8 mouse cellular contexts compared by ENCODE assay signal in genomic region chr3:88615902-88616391, GRCm38 (mm10). TPM values are rescaled to one million over a fixed set of nuclear protein-coding genes. Genes with fewer than 3 reads are reported as not detected.
A peak's percentile ranks its signal among the peaks of the same experiment; 100 is the strongest.
DNase-seq lines count a peak whose midpoint lies in the region; ATAC-seq and TF ChIP-seq lines count a peak whose summit lies in the region.

No protein-coding gene starts in this region.

- DNase-seq in spleen, adult 2 months (ENCODE audit: low read depth in 1 of 2, low spot score in 2 of 2) = no peak
- no peak for DNase-seq in spleen, adult 12 weeks (ENCODE audit: low spot score)
- no peak for DNase-seq in embryonic facial prominence, embryonic 11.5 days (ENCODE audit: low spot score)
- peak; percentile 66 to 75 for DNase-seq in lung, adult 18-20 months
- DNase-seq in retina, embryonic 14.5 days (ENCODE audit: low spot score) = no peak
- no peak for DNase-seq in frontal cortex, postnatal 36 days (ENCODE audit: low spot score in 2 of 2)
- no peak for DNase-seq in thymus, postnatal 10 days (ENCODE audit: low spot score in 2 of 2)

- no peak for TF ChIP-seq CTCF in spleen, adult 2 months (IDR thresholded peaks at IDR 0.05; ENCODE audit: extremely low read depth, insufficient read depth, insufficient read length, insufficient replicate concordance)

- no peak for TF ChIP-seq POLR2A in spleen, adult 2 months (IDR thresholded peaks at IDR 0.05; ENCODE audit: low read depth, low read length)

- peak overlapping the region; percentile 1; the same call in 1 of the 2 replicates for H3K9ac ChIP-seq in embryonic facial prominence, embryonic 11.5 days (replicated peaks; ENCODE audit: low read length)
- H3K9ac ChIP-seq in heart, embryonic 14.5 days (ENCODE audit: low read length) = peak overlapping the region; percentile 60

- H3K4me2 ChIP-seq in embryonic facial prominence, embryonic 11.5 days (ENCODE audit: low read depth, low read length) = peak overlapping the region; percentile 10; the same call in 1 of the 2 replicates
- peak overlapping the region; percentile 44 for H3K4me2 ChIP-seq in heart, embryonic 14.5 days (ENCODE audit: low read length)

- peak overlapping the region; percentile 22; the same call in 1 of the 2 replicates for H3K4me3 ChIP-seq in spleen, adult 2 months (ENCODE audit: extremely low read depth, insufficient read depth, insufficient read length)
- H3K4me3 ChIP-seq in embryonic facial prominence, embryonic 11.5 days (ENCODE audit: low read depth, low read length) = peak overlapping the region; percentile 2; the same call in 1 of the 2 replicates
- peak overlapping the region in 1 of 2 experiments; percentile 8; a peak in 1 of 4 replicates for H3K4me3 ChIP-seq in heart, embryonic 14.5 days (ENCODE audit: control insufficient read depth in 1 of 2, insufficient read depth in 1 of 2, low read depth in 1 of 2, low read length in 2 of 2)

- no peaks in the 10 kb centered on the region for H3K27me3 ChIP-seq in spleen, adult 2 months (ENCODE audit: control insufficient read depth, insufficient read depth, low read length)
- H3K27me3 ChIP-seq in embryonic facial prominence, embryonic 11.5 days (ENCODE audit: control insufficient read depth, insufficient read depth, low read length) = no peaks in the 10 kb centered on the region
- H3K27me3 ChIP-seq in heart, embryonic 14.5 days (ENCODE audit: control insufficient read depth, insufficient read depth, low read length) = no peaks in the 10 kb centered on the region

- peaks cover 21% of the 10 kb centered on the region; the same call in 1 of the 2 replicates for H3K4me1 ChIP-seq in spleen, adult 2 months (ENCODE audit: control insufficient read depth, insufficient read depth, insufficient read length)
- H3K4me1 ChIP-seq in embryonic facial prominence, embryonic 11.5 days (ENCODE audit: control insufficient read depth, insufficient read depth, low read length) = no peaks in the 10 kb centered on the region
- peaks cover 41 to 55% of the 10 kb centered on the region in 2 experiments for H3K4me1 ChIP-seq in heart, embryonic 14.5 days (ENCODE audit: control insufficient read depth in 2 of 2, insufficient read depth in 2 of 2, low read length in 2 of 2)

- no peak for ATAC-seq in embryonic facial prominence, embryonic 11.5 days (replicated peaks; ENCODE audit: insufficient number of reproducible peaks, low FRiP score, low TSS enrichment, low read depth)
- ATAC-seq in heart, embryonic 14.5 days (ENCODE audit: insufficient number of reproducible peaks, insufficient read depth, low FRiP score, low read depth) = 0 out of 2 replicates have a peak, but pooled peaks have one; percentile 35

- 73% methylated on average over 9 of the region's 9 CpGs for WGBS in spleen, adult 2 months
- 47% methylated on average over 9 of the region's 9 CpGs for WGBS in embryonic facial prominence, embryonic 11.5 days
- WGBS in heart, embryonic 14.5 days = 50% methylated on average over 9 of the region's 9 CpGs

- no peaks in the 10 kb centered on the region for H3K9me3 ChIP-seq in embryonic facial prominence, embryonic 11.5 days (replicated peaks; ENCODE audit: control insufficient read depth, low read length)
- H3K9me3 ChIP-seq in heart, embryonic 14.5 days (ENCODE audit: control insufficient read depth, low read length) = no peaks in the 10 kb centered on the region

- peaks cover 2% of the 10 kb centered on the region; the same call in 1 of the 2 replicates for H3K36me3 ChIP-seq in spleen, adult 2 months (ENCODE audit: control insufficient read depth, insufficient read depth, low read length)
- H3K36me3 ChIP-seq in embryonic facial prominence, embryonic 11.5 days (replicated peaks; ENCODE audit: control insufficient read depth, insufficient read depth, low read depth, low read length) = no peaks in the 10 kb centered on the region
- H3K36me3 ChIP-seq in heart, embryonic 14.5 days (ENCODE audit: control insufficient read depth, insufficient read depth, low read length) = no peaks in the 10 kb centered on the region

- H3K27ac ChIP-seq in spleen, adult 2 months (ENCODE audit: insufficient read depth, low read length) = no peak overlapping the region
- no peak overlapping the region for H3K27ac ChIP-seq in embryonic facial prominence, embryonic 11.5 days (replicated peaks; ENCODE audit: low read depth, low read length)
- H3K27ac ChIP-seq in heart, embryonic 14.5 days (replicated peaks in 1 of 2; ENCODE audit: control insufficient read depth in 1 of 2, insufficient read depth in 1 of 2, low read depth in 2 of 2, low read length in 2 of 2) = peak overlapping the region; percentile 64 to 71

RNA-seq across cellular contexts. Expression of gene Arhgef2, which starts 10.2 kb away (rescaled TPM):
- polyA plus RNA-seq in spleen, adult 2 months (2012; rRNA removed) = 120 and 146 TPM in 2 replicates
- 82.2 and 89.3 TPM in 2 replicates for polyA plus RNA-seq in embryonic facial prominence, embryonic 11.5 days (2014; fragmentation: Nextera tagmentation; extraction: Ambion mirVana)
- 92.6 and 94.2 TPM in 2 replicates for polyA plus RNA-seq in heart, embryonic 14.5 days (2014; fragmentation: Nextera tagmentation; extraction: Ambion mirVana)

RNA-seq across cellular contexts. Expression of gene Rxfp4, which starts 37.0 kb away (rescaled TPM):
- polyA plus RNA-seq in spleen, adult 2 months (2012; rRNA removed) = not detected in 2 replicates
- polyA plus RNA-seq in embryonic facial prominence, embryonic 11.5 days (2014; fragmentation: Nextera tagmentation; extraction: Ambion mirVana) = not detected in 2 replicates
- not detected in 2 replicates for polyA plus RNA-seq in heart, embryonic 14.5 days (2014; fragmentation: Nextera tagmentation; extraction: Ambion mirVana)

RNA-seq across cellular contexts. Expression of gene Ssr2, which starts 40.3 kb away (rescaled TPM):
- polyA plus RNA-seq in spleen, adult 2 months (2012; rRNA removed) = 77.2 and 88.7 TPM in 2 replicates
- 184 and 201 TPM in 2 replicates for polyA plus RNA-seq in embryonic facial prominence, embryonic 11.5 days (2014; fragmentation: Nextera tagmentation; extraction: Ambion mirVana)
- 178 and 181 TPM in 2 replicates for polyA plus RNA-seq in heart, embryonic 14.5 days (2014; fragmentation: Nextera tagmentation; extraction: Ambion mirVana)

Comparison
In these comparisons a context has a peak if more than half of its experiments do, and no peak if none do; other contexts are left out.
1. DNase-seq: peak in lung, adult 18-20 months (2 of 2); none in spleen, adult 2 months (0 of 2), spleen, adult 12 weeks (single experiment), embryonic facial prominence, embryonic 11.5 days (single experiment), retina, embryonic 14.5 days (single experiment), frontal cortex, postnatal 36 days (0 of 2) and thymus, postnatal 10 days (0 of 2).
2. H3K27ac ChIP-seq: peak in heart, embryonic 14.5 days (2 of 2); none in spleen, adult 2 months (single experiment) and embryonic facial prominence, embryonic 11.5 days (single experiment).